Mouse (Mus musculus) ES-CJ7 (cell line): ENCODE measurements at regions not wholly inside any gene's neighbourhood (a gene's known extent, or its start where the extent isn't known, plus 50 kb on each side); places are given as distances from the start of the nearest gene placed in this dataset.

Source experiments
- DNase-seq: peaks from one replicate; pipeline ENCODE4 v3.0.0; 2011; ENCODE audit warnings: low read depth, low spot score

- peak; percentile 62 for DNase-seq
Observed at GRCm38 (mm10) chr16:95647854-95648253, 54.0 kb upstream of the Ets2 start.

GRCm38 (mm10) chr16:95642784-95643590, 56.6 kb upstream of the Erg start:
- DNase-seq = no peak

- no peak for DNase-seq
Observed at GRCm38 (mm10) chr16:95640670-95641069, 54.3 kb upstream of the Erg start.

- peak; percentile 33 for DNase-seq
Observed at GRCm38 (mm10) chr16:95639677-95640076, 53.3 kb upstream of the Erg start.

GRCm38 (mm10) chr16:95637850-95638249, 51.5 kb upstream of the Erg start:
- DNase-seq = no peak

GRCm38 (mm10) chr16:95636615-95637014, 50.2 kb upstream of the Erg start:
- DNase-seq = no peak
